Mouse (Mus musculus) right cerebral cortex, postnatal 36 days (tissue): ENCODE data around the gene Gfra1.

ENCODE experiments used
- DNase-seq, 2 experiments: peaks; one replicate each; pipeline ENCODE4 v3.0.0; 2022; ENCODE audit warnings: low spot score in 2 of 2, mixed read lengths in 1 of 2

Gene Gfra1

DNA sequence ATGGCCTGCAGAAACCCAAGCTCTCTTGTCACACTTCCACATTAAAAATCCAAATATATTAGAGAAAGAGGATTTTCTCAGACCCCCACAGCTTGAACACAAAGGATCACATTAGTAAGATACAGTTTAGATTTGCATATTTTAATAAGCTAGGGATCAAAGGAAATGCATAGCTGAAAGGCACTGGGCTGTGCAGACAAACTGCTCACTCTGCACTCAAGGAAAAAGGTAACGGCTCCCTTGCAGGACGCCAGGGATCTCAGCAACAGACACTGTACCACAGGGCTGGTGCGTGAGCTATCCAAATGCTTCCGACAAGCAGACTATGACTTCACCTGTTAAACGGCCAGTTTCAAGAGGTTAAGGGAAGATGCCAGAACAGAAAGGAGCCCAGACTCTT, 127.7 kb downstream of the Gfra1 start:
- DNase-seq, result no peak

DNA sequence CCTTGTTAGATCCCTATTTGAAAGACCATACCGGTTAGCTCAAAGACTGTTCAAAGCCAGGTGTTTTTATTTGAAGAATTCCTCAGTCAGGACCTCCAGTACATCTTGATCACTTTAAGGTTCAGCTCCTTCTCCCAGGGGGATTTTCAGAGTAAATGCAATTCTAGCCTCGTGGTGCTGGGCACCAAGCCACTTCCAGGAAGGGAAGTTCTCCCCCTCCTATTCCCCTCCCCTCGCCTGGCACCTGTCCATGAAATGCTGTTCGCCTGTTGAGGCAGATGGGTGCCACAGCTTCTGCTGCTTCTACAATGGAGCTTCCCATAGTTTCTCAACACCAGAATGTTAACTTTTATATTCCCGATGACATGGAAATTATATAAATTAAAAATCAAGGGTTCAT, 139.2 kb downstream of the Gfra1 start:
- DNase-seq, result no peak

DNA sequence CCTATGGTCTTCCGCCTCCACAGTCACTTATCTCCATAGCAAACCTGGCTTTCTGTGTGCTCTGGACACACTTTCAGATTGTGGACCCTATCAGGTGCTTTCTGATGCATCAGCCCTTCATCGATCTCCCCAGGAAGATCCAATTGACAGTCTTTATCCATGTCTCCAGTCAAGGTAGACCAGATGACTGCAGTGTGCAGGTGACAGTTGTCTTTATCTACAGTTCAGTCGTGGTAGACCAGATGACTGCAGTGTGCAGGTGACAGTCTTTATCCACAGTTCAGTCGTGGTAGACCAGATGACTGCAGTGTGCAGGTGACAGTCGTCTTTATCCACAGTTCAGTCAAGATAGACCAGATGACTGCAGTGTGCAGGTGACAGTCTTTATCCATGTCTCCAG, 140.0 kb downstream of the Gfra1 start:
- DNase-seq, result no peak

DNA sequence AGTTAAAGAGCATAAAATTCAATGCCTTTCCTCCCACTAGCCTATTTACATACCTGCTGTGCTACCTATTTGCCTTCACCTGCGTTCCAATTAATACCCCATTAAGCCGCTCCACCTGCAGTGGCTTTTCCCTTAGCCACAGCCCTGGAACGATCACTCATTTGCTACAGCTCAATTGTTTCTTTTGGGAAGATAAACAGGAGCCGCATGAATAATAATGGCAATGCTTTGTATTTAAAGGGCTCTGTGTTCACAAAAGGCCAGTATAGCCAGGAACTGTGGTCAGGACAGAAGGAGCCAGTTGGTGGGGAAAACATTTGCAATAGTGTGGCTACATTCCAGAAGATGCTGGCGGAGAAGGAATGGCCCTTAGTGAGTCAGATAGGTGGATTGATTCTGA, 141.1 kb downstream of the Gfra1 start:
- no peak for DNase-seq

DNA sequence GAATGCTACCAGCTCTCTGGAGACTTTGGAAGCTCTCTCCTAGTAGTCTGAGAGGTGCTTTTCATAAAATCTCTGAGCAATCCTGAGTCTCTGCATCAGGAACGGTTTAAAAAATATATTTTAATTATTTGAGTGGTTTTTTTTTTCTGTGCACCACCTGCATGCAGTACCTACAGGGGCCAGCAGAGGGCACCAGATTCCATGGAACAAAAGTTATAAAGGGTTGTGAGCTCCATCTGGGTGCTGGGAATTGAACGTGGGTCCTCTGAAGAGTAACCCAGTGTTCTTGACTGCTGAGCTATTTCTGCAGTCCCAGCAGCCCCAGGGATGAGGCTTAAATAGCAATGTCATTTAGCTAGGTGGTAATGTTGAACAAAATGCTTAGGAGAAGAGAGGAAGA, 141.9 kb downstream of the Gfra1 start:
- DNase-seq, result no peak

DNA sequence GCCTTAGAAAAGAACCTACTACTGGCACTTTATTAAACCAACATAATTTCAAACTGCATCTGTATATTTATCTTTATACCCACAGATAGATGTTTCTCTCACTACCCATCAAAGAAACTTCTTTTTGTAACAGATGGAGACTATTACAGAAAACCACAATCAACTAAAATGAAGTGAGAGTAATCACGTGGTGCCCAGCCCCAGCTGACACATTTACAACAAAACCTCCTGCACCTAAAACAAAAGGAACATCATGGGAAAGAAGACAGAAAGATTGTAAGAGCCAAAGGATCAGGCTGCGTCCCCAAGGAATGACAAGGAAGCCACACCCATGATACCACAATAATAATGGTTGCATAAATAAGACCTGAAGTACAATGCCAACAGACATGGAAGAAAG, 143.2 kb downstream of the Gfra1 start:
- no peak for DNase-seq

DNA sequence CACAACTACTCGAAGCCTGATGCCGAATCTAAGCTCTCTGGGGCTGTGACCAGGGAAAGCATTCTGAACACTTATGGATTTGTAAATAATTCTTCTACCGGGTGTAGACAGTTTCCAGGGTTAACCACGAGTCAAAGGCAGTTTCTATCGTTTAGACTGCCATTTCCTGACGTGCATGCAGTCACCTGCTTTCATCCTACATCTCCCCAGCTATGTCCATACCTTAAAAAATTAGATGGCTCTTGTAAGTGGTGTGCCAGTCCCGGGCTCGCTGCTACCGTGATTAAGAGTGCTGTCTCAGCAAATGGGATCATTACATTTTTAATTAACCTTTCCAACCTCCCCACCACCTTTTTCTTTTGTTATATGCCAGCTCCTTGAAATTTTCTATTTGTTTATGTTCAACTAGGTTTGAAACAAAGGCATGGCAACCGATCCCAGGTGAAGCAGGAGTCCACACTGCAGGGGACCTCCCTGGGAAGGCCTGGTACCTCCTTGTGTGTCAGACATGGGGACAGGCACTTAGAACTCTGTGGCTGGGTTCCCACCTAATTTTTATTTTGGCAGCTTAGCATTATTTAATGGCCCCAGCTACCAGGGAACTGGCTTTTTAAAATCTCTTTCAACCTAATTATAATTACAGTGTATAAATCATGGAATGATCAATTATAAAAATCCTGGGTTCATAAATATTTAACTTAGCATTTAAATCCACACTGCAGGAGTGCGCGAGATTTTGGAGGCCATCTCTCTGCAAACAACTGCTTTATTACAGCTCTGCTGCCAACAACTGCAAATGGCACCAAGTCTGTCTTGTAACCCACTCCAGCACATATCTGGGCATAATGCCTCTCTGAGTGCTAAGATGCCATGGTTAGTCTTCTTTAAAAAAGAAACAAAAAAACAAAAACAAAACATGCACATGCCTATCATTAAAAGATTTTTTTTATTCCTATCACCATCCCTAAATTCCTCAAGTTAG, 145.1 kb downstream of the Gfra1 start:
- no peak for DNase-seq

DNA sequence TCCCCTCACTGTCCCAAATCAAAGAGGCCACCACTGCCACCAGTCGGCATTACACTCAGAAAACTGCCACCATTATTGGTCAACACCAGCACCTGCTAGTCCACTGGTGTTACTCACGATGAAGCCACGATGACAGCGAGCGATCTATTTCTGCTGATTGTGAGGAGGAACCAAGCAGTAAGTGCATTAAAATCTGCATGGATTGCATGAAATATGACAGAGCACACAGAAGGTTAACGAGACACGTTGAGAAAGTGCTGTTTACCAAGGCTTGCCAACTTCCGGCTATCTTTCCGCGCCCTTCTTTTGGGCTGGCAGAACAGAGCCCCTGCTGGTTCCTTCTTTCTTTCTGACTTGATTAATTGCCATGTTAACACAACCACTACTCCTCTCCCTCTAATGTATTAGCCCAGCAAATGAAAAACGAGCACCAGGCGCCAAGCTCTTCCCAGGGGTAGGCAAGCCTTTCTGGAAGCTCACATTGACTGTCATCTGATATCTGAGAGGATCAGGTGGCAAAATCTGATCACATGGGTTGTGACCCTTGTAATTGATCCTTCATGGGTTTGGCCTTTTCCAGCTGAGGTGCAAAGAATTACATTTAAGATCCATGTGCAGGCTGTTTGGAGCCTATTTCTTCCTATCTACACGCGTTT, 146.0 kb downstream of the Gfra1 start:
- no peak for DNase-seq

DNA sequence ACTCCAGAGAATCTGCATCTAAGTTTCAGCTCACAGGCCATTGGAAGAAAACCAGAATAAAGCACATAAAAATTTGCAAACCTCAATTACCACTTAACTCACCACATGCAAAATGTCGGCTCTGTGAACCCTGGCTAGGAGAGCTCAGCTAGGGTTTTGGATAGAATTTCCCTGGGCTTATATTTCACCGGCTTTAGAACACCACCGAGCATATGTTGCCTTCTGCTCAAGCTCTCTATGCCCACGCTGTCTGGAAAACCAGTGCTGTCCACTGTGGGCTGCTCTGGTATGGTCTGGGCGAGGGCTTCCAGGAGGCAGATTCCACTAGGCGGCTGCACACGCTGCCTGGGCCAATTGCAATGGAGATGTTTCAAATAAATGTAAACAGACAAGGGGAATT, 154.6 kb downstream of the Gfra1 start:
- no peak for DNase-seq

DNA sequence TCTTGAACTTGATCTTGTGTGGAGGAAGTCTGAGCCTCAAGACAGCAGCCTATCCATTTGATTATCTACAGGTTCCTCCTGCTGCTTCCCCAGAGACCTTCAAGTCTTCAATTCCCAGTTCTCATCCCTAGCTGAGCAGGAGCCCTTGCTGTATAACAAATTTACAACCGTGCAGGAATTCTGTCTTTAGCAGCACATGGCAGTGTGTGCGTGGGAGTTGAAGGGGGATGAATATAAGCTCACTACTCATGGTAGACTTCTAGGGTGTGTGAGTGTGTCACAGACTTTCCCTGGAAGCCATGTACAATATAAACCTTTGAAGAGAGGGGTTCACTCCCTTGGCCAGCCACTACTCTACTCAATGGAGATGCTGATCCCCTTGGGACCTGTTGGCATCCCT, 157.8 kb downstream of the Gfra1 start:
- peak in 1 of 2 experiments; percentile 24 for DNase-seq

DNA sequence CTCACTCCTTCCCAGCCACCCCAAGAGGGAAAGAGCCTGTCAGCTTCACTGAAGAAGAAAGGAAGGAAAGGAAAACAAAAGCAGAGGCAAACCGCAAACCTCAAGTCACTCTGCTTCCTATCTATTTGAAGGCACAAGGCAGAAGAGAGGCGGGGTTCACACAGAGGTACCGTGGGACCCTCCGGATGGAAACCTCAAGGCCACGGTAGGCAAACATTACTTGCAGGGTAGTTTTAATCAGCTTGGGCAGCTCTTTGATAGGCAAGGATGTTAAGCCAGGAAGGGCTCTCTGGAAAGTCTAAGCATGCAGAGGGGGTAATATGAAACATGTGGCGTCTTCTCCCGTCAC, 158.9 kb downstream of the Gfra1 start:
- DNase-seq, result no peak

DNA sequence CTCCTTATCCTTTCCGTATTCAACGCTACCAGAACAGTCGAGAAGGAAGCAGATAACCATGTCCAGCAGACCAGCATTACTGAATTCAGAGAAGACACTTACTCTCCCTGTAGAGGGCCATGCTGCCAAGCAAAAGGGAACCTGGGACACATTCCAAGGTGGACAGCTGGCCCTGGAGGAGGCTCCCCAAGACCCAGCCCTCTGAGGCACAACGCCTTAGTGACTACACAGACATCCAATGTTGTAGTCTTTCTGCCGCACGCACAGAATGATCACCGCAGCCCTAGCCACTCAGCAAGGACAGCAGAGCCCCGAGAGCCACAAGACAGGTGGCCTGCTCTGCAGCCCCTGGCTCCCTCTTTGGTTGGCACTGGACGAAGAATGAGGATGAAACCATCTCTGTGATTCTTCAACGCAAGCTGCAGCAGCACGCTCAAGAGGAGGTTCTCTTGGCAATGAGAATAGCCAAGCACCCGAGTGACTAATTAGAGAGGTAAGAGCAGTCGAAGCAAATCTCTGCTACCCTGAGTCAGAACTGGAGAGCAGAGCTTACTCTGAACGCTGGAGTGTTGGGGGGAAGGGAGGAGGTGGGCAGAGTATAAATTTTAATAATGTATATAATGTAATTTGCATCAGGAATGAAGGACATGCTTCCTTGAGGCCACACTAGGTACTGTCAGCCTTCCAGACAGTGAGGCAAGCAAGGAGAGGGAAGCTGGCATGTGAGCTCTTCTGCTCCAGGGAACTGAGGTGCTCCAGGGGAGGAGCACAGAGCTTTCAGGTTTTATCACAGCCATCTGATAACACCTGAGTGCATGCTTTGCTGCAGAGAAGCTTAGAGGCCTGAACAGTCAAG, 159.5 kb downstream of the Gfra1 start:
- peak; percentile 11 to 20 for DNase-seq

DNA sequence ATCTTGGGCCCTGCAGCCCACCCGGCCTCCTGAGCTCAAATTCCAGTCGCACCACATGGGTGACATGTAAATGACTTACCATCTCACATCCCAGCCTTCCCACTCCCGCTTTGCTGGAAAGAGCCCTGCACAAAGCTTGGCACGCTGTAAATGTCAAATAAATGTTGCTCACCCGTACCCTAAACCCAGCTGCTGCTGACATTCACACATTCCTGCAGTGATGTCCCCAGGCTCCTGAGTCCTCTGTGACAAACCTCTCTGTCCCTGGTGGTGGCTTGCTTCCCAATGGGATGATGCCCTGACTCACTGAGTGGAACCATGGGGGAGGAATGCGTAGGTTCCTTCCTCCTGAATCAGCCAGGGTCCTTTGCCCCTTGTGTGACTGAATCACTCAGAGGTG, 167.6 kb downstream of the Gfra1 start:
- DNase-seq, result no peak

DNA sequence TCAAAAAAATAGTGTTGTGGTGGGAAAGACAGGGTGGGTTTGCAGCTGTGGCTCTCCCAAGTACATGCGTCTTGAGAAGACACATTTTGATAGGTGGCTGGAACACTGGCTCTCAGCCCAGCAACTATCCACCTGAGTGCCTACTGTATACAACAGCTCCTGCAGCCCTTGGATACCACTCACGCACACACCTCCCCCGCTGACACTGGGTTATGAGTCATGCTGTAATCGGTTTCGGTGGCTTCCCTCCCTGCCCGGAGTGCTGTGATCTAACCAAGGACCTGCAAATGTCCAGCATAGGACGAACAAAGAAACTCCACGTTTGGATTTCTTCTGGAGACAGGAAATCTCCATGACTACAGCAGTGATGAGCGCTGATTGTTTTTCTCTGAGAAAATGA, 180.4 kb downstream of the Gfra1 start:
- DNase-seq, result no peak

DNA sequence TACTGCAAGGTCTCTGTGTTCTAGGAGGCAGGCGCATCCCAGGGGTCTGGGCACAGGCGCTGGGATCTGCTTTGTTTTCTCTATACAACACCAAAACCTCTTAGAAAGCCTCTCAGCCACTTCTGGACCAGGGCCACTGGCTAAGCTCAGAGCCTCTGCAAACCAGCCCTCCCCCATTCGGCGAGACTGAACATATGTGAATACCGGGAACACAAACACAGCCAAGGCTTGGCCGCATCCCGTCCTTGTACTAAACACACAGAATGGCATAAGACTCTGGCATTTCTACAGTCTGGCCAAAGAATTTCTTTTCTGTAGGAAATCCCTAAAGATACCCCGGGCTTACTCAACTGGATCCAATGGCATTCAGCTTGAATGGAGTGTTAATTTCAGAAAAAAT, 183.9 kb downstream of the Gfra1 start:
- DNase-seq, result no peak

DNA sequence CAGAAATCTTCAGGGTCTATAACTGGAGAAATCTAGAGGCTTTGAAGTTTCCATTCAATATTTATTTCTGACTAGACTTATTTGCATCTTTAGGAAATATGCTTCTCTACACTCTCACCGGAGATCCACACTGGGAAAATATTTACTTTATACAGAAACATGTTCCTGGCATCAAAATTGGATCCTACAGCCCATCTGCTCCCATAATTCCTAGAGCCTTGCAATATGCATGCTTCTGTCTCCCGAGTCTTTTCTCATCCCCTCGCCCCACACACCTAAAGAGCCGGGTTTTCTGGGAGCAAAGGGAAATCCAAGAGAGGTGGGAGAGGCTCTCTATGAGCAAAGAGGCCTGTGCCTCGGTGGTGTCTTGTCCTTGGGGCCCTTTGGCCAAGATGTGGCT, 184.9 kb downstream of the Gfra1 start:
- DNase-seq, result peak in 1 of 2 experiments; percentile 21

DNA sequence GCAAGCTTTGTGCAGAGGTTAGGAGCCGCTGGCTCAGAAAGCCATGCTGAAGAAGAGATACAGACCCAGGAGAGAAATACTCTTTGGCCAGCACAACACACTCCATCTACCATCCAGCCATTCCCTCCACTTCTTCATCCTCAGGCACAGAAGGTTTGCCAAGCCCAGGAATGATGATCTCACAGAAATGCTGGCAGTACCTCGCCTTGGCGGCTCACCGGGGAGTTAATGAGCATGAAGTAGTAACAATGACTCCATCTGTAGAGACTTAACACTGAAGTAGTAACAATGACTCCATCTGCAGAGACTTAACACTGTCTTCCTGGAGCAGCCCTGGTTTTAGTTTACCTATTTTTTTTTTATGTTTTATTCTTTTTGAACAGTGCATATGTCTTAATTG, 187.2 kb downstream of the Gfra1 start:
- DNase-seq, result no peak

DNA sequence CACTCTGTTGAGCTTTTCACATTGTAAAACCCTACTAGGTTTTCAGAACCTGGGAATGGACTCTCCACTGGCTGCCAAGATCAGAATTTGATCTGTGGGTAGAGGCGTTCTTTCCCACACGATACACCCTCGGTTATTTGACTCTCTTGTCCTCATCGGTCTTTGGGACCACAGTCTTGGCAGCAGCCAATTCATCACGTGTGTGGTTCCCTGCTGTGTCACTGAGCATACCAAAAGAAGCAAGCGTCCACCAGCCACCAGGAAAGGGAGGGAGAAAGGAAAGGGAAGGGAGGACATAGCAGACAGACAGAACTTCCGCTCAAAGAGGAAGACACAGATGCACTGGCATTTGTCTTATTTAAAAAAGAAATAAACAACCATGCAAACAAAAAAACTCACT, 189.1 kb downstream of the Gfra1 start:
- no peak for DNase-seq

DNA sequence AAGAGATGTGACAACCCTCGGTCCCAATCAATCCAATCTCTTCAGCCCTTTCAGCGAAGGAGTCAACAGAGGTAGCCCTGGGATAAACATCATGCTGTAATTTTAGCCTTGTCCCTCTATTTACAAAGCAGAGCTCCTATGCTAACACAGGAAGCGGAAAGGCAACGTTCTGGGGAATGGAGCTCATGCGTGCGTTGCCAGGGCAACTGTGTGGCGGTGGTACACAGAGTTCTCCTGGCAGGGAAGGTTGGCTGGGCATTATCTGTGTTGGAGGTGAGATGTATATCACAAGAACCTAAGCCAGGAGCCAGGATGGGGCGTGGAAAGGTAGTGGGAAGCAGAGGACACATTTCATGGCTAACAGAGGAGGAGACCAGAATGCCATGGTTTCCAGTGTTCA, 194.8 kb downstream of the Gfra1 start:
- peak; percentile 11 to 15 for DNase-seq

DNA sequence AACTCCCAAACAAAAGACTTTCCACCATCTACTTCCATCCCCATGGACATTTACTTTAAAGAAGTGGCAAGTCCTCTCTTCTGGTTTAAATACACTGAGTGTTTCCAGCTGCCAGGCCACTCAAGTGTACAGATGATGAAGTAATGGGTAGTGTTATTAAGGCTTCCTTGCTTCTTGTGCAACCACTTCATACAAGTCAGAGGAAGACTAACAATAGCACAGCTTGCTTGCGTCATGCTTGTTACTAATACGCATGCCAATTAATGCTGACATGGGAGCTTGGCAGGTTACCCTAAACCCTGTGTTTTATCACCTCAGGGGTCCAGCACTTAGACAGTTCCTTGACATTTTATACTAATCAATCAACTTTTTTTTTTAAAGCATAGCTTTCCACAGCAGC, 196.5 kb downstream of the Gfra1 start:
- no peak for DNase-seq

DNA sequence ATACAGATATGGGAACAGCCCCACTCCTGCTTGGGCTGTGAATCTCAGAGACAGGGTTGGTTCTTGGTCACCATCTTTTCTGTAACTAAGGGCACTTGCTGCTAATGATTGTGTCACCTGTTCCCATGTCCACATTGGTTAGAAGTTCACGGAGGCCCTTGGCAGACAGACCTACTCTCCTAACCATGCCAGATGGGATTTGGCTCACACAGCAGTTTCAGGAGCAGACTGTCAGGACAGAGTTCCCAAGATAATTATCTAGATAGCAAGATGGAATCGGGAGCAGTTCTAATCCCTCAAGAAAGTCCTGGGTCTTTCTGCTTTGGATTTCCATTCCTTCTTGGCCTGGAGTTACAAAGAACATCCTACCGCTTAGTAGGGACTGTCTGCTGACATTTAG, 199.2 kb downstream of the Gfra1 start:
- no peak for DNase-seq

DNA sequence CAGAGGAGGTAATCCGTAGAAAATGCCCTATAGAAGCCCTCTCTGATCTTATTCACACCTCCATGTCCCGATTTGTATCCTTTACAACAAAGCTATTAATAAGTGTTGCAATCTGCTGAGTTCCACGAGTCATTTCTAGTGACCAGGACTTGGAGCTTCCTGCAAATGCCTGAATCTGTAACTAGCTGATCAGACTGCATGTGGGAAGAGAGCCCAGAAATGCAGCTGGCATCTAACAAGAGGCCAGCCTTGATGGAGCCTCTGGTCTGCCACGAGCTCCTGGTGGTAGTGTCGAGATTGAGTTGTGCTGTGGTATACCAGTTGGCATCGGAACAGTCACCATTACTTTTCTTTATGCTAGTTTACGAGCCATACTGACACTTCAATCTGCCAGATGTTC, 200.3 kb downstream of the Gfra1 start:
- DNase-seq, result no peak
